Mouse (Mus musculus): Measurements from ENCODE around the gene Dip2b. TPM values are rescaled to one million over a fixed set of nuclear protein-coding genes. Genes with fewer than 3 reads are reported as not detected.

Gene Dip2b
- polyA plus RNA-seq, 1 experiment from 2014 or later = 3.0 TPM

- WGBS (ENCODE audit: insufficient replicate concordance) = 82% methylated on average over 14 of the region's 14 CpGs
- H3K4me3 ChIP-seq (ENCODE audit: low read depth, low read length) = no peak overlapping the region
- no peaks in the 10 kb centered on the region for H3K27me3 ChIP-seq (ENCODE audit: control insufficient read depth, insufficient read depth, low read depth, low read length)
- H3K4me2 ChIP-seq (ENCODE audit: low read depth, low read length) = no peak overlapping the region
- no peaks in the 10 kb centered on the region for H3K9me3 ChIP-seq (replicated peaks; ENCODE audit: control insufficient read depth, low read length)
- ATAC-seq (ENCODE audit: low read depth) = no peak
- no peak overlapping the region for H3K27ac ChIP-seq (ENCODE audit: low read length)
- H3K9ac ChIP-seq (ENCODE audit: low read depth, low read length) = no peak overlapping the region
- H3K36me3 ChIP-seq (ENCODE audit: control insufficient read depth, insufficient read depth) = peaks cover 4% of the 10 kb centered on the region
- no peaks in the 10 kb centered on the region for H3K4me1 ChIP-seq (ENCODE audit: control insufficient read depth, low read depth, low read length)
Measured at GRCm38 (mm10) chr15:100188962-100189404, 150.5 kb downstream of the Dip2b start.

GRCm38 (mm10) chr15:100190083-100190482 is 151.6 kb downstream of the Dip2b start:
- Histone ChIP-seq H3K9me3 (replicated peaks; ENCODE audit: control insufficient read depth, low read length) (no peaks in the 10 kb centered on the region), H3K36me3 (ENCODE audit: control insufficient read depth, insufficient read depth) (peaks cover 4% of the 10 kb centered on the region), H3K4me1 (ENCODE audit: control insufficient read depth, low read depth, low read length) (no peaks in the 10 kb centered on the region), H3K4me2 (ENCODE audit: low read depth, low read length) (no peak overlapping the region), H3K9ac (ENCODE audit: low read depth, low read length) (no peak overlapping the region), H3K4me3 (ENCODE audit: low read depth, low read length) (no peak overlapping the region), H3K27ac (ENCODE audit: low read length) (no peak overlapping the region), H3K27me3 (ENCODE audit: control insufficient read depth, insufficient read depth, low read depth, low read length) (no peaks in the 10 kb centered on the region)
- no peak for ATAC-seq (ENCODE audit: low read depth)
- 79% methylated on average over 5 of the region's 5 CpGs for WGBS (ENCODE audit: insufficient replicate concordance)

- H3K36me3 ChIP-seq (ENCODE audit: control insufficient read depth, insufficient read depth) = peaks cover 7% of the 10 kb centered on the region; the same call in 1 of the 2 replicates
- no peak overlapping the region for H3K4me2 ChIP-seq (ENCODE audit: low read depth, low read length)
- ATAC-seq (ENCODE audit: low read depth) = no peak
- no peak overlapping the region for H3K27ac ChIP-seq (ENCODE audit: low read length)
- H3K4me1 ChIP-seq (ENCODE audit: control insufficient read depth, low read depth, low read length) = no peaks in the 10 kb centered on the region
- 75% methylated on average over 11 of the region's 11 CpGs for WGBS (ENCODE audit: insufficient replicate concordance)
- no peaks in the 10 kb centered on the region for H3K9me3 ChIP-seq (replicated peaks; ENCODE audit: control insufficient read depth, low read length)
- H3K4me3 ChIP-seq (ENCODE audit: low read depth, low read length) = no peak overlapping the region
- no peak overlapping the region for H3K9ac ChIP-seq (ENCODE audit: low read depth, low read length)
- no peaks in the 10 kb centered on the region for H3K27me3 ChIP-seq (ENCODE audit: control insufficient read depth, insufficient read depth, low read depth, low read length)
Measured at GRCm38 (mm10) chr15:100198983-100199745, 160.7 kb downstream of the Dip2b start.

GRCm38 (mm10) chr15:100199790-100200189 is 161.3 kb downstream of the Dip2b start:
- Histone ChIP-seq H3K27me3 (ENCODE audit: control insufficient read depth, insufficient read depth, low read depth, low read length) (no peaks in the 10 kb centered on the region), H3K27ac (ENCODE audit: low read length) (no peak overlapping the region), H3K9me3 (replicated peaks; ENCODE audit: control insufficient read depth, low read length) (no peaks in the 10 kb centered on the region), H3K9ac (ENCODE audit: low read depth, low read length) (no peak overlapping the region), H3K36me3 (ENCODE audit: control insufficient read depth, insufficient read depth) (peaks cover 7% of the 10 kb centered on the region; the same call in 1 of the 2 replicates), H3K4me3 (ENCODE audit: low read depth, low read length) (no peak overlapping the region), H3K4me1 (ENCODE audit: control insufficient read depth, low read depth, low read length) (no peaks in the 10 kb centered on the region), H3K4me2 (ENCODE audit: low read depth, low read length) (no peak overlapping the region)
- 61% methylated on average over 3 of the region's 3 CpGs for WGBS (ENCODE audit: insufficient replicate concordance)
- no peak for ATAC-seq (ENCODE audit: low read depth)

GRCm38 (mm10) chr15:100201806-100202205 is 163.3 kb downstream of the Dip2b start:
- no peak overlapping the region for H3K4me3 ChIP-seq (ENCODE audit: low read depth, low read length)
- ATAC-seq (ENCODE audit: low read depth) = no peak
- no peaks in the 10 kb centered on the region for H3K9me3 ChIP-seq (replicated peaks; ENCODE audit: control insufficient read depth, low read length)
- H3K4me2 ChIP-seq (ENCODE audit: low read depth, low read length) = no peak overlapping the region
- H3K4me1 ChIP-seq (ENCODE audit: control insufficient read depth, low read depth, low read length) = no peaks in the 10 kb centered on the region
- no peak overlapping the region for H3K27ac ChIP-seq (ENCODE audit: low read length)
- peaks cover 3% of the 10 kb centered on the region; the same call in 1 of the 2 replicates for H3K36me3 ChIP-seq (ENCODE audit: control insufficient read depth, insufficient read depth)
- H3K9ac ChIP-seq (ENCODE audit: low read depth, low read length) = no peak overlapping the region
- WGBS (ENCODE audit: insufficient replicate concordance) = 60% methylated on average over 3 of the region's 3 CpGs
- H3K27me3 ChIP-seq (ENCODE audit: control insufficient read depth, insufficient read depth, low read depth, low read length) = no peaks in the 10 kb centered on the region

GRCm38 (mm10) chr15:100202431-100203015 is 164.1 kb downstream of the Dip2b start:
- H3K4me3 ChIP-seq (ENCODE audit: low read depth, low read length) = no peak overlapping the region
- H3K4me1 ChIP-seq (ENCODE audit: control insufficient read depth, low read depth, low read length) = no peaks in the 10 kb centered on the region
- WGBS (ENCODE audit: insufficient replicate concordance) = 83% methylated on average over 4 of the region's 4 CpGs
- H3K27ac ChIP-seq (ENCODE audit: low read length) = no peak overlapping the region
- no peak overlapping the region for H3K4me2 ChIP-seq (ENCODE audit: low read depth, low read length)
- H3K9me3 ChIP-seq (replicated peaks; ENCODE audit: control insufficient read depth, low read length) = no peaks in the 10 kb centered on the region
- ATAC-seq (ENCODE audit: low read depth) = no peak
- peaks cover 3% of the 10 kb centered on the region; the same call in 1 of the 2 replicates for H3K36me3 ChIP-seq (ENCODE audit: control insufficient read depth, insufficient read depth)
- H3K9ac ChIP-seq (ENCODE audit: low read depth, low read length) = no peak overlapping the region
- H3K27me3 ChIP-seq (ENCODE audit: control insufficient read depth, insufficient read depth, low read depth, low read length) = no peaks in the 10 kb centered on the region

GRCm38 (mm10) chr15:100204574-100204973 is 166.1 kb downstream of the Dip2b start:
- Histone ChIP-seq H3K27ac (ENCODE audit: low read length) (no peak overlapping the region), H3K9ac (ENCODE audit: low read depth, low read length) (no peak overlapping the region), H3K9me3 (replicated peaks; ENCODE audit: control insufficient read depth, low read length) (no peaks in the 10 kb centered on the region), H3K27me3 (ENCODE audit: control insufficient read depth, insufficient read depth, low read depth, low read length) (no peaks in the 10 kb centered on the region), H3K4me1 (ENCODE audit: control insufficient read depth, low read depth, low read length) (no peaks in the 10 kb centered on the region), H3K4me2 (ENCODE audit: low read depth, low read length) (no peak overlapping the region), H3K36me3 (ENCODE audit: control insufficient read depth, insufficient read depth) (no peaks in the 10 kb centered on the region), H3K4me3 (ENCODE audit: low read depth, low read length) (no peak overlapping the region)
- ATAC-seq (ENCODE audit: low read depth) = peak; percentile 27; the same call in 1 of the 2 replicates
- 82% methylated on average over 1 of the region's 1 CpGs for WGBS (ENCODE audit: insufficient replicate concordance)

GRCm38 (mm10) chr15:100210013-100210412 is 171.5 kb downstream of the Dip2b start:
- no peak overlapping the region for H3K27ac ChIP-seq (ENCODE audit: low read length)
- no peaks in the 10 kb centered on the region for H3K9me3 ChIP-seq (replicated peaks; ENCODE audit: control insufficient read depth, low read length)
- 0 out of 2 replicates have a peak, but pooled peaks cover 2% of the 10 kb centered on the region for H3K36me3 ChIP-seq (ENCODE audit: control insufficient read depth, insufficient read depth)
- H3K9ac ChIP-seq (ENCODE audit: low read depth, low read length) = no peak overlapping the region
- no peaks in the 10 kb centered on the region for H3K4me1 ChIP-seq (ENCODE audit: control insufficient read depth, low read depth, low read length)
- no peak for ATAC-seq (ENCODE audit: low read depth)
- H3K4me3 ChIP-seq (ENCODE audit: low read depth, low read length) = no peak overlapping the region
- no peak overlapping the region for H3K4me2 ChIP-seq (ENCODE audit: low read depth, low read length)
- WGBS (ENCODE audit: insufficient replicate concordance) = 68% methylated on average over 3 of the region's 3 CpGs
- no peaks in the 10 kb centered on the region for H3K27me3 ChIP-seq (ENCODE audit: control insufficient read depth, insufficient read depth, low read depth, low read length)

- Histone ChIP-seq H3K4me2 (ENCODE audit: low read depth, low read length) (no peak overlapping the region), H3K9ac (ENCODE audit: low read depth, low read length) (no peak overlapping the region), H3K27me3 (ENCODE audit: control insufficient read depth, insufficient read depth, low read depth, low read length) (no peaks in the 10 kb centered on the region), H3K36me3 (ENCODE audit: control insufficient read depth, insufficient read depth) (peaks cover 2% of the 10 kb centered on the region; the same call in 1 of the 2 replicates), H3K4me3 (ENCODE audit: low read depth, low read length) (no peak overlapping the region), H3K4me1 (ENCODE audit: control insufficient read depth, low read depth, low read length) (no peaks in the 10 kb centered on the region), H3K9me3 (replicated peaks; ENCODE audit: control insufficient read depth, low read length) (no peaks in the 10 kb centered on the region), H3K27ac (ENCODE audit: low read length) (no peak overlapping the region)
- no peak for ATAC-seq (ENCODE audit: low read depth)
- WGBS (ENCODE audit: insufficient replicate concordance) = 75% methylated on average over 2 of the region's 2 CpGs
Measured at GRCm38 (mm10) chr15:100213339-100213738, 174.9 kb downstream of the Dip2b start.
